Comparison of ENCODE assay signal across 8 mouse cellular contexts in the genomic region with DNA sequence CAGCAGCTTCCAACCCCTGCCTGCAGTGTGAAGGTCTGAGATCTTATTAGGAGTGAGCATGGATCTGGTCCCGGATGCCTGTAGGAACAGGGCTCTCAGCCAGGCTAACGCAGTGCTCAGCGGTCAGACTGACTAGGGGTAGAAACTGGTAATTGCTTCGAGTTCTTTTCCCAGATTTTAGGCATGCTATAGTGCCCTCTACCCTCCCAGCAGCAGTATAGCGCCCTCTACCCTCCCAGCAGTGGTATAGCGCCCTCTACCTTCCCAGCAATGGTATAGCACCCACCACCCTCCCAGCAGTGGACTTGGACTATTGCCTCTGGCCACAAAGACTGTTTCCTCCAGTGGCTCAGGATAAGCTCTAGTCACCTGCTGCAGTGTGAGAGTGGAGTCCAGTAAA.
DNase-seq lines count a peak whose midpoint lies in the region; ATAC-seq lines count a peak whose summit lies in the region.
"Had no signal": no experiment of that assay in that cellular context is flagged by ENCODE, and none has a peak within 500 bp of the region (broad histone marks: within the 10 kb centered on the region; RNA-seq: fewer than 3 reads in every experiment).

No protein-coding gene starts in this region.

- DNase-seq in lung, postnatal 14 days: no peak
- peak; percentile 34 for DNase-seq in adipocyte (ENCODE audit: low spot score)
- peak; percentile 79 to 81 for DNase-seq in cerebellum, postnatal 10 days
- peak; percentile 2 to 4 for DNase-seq in natural killer cell, adult 2 months (ENCODE audit: low spot score in 2 of 2)
- DNase-seq in frontal cortex, postnatal 14 days (ENCODE audit: low spot score in 2 of 2): no peak
- DNase-seq in urinary bladder, postnatal 14 days (ENCODE audit: low spot score): no peak

- WGBS in lung, embryonic 15.5 days: 34% methylated on average over 6 of the region's 6 CpGs

- ATAC-seq in lung, embryonic 15.5 days (ENCODE audit: borderline replicate concordance, extremely low read depth, low FRiP score, low TSS enrichment): 0 out of 2 replicates have a peak, but pooled peaks have one; percentile 23

- no peaks in the 10 kb centered on the region for H3K9me3 ChIP-seq in lung, embryonic 15.5 days
- H3K9me3 ChIP-seq: heart, embryonic 15.5 days had no signal

- no peaks in the 10 kb centered on the region for H3K36me3 ChIP-seq in lung, embryonic 15.5 days
- H3K36me3 ChIP-seq: heart, embryonic 15.5 days had no signal

- H3K27me3 ChIP-seq in lung, embryonic 15.5 days: 0 out of 2 replicates have a peak, but pooled peaks cover 5% of the 10 kb centered on the region
- H3K27me3 ChIP-seq: heart, embryonic 15.5 days had no signal

- no peak overlapping the region for H3K4me3 ChIP-seq in lung, embryonic 15.5 days
- H3K4me3 ChIP-seq: heart, embryonic 15.5 days had no signal

- no peak overlapping the region for H3K4me2 ChIP-seq in lung, embryonic 15.5 days
- H3K4me2 ChIP-seq: heart, embryonic 15.5 days had no signal

- H3K27ac ChIP-seq in lung, embryonic 15.5 days: no peak overlapping the region
- H3K27ac ChIP-seq: heart, embryonic 15.5 days had no signal

- no peak overlapping the region for H3K9ac ChIP-seq in lung, embryonic 15.5 days
- H3K9ac ChIP-seq: heart, embryonic 15.5 days had no signal

- no peaks in the 10 kb centered on the region for H3K4me1 ChIP-seq in lung, embryonic 15.5 days
- H3K4me1 ChIP-seq: heart, embryonic 15.5 days had no signal

Comparison
In these comparisons a context has a peak if more than half of its experiments do, and no peak if none do; other contexts are left out.
1. DNase-seq: peak in adipocyte (single experiment), cerebellum, postnatal 10 days (2 of 2) and natural killer cell, adult 2 months (2 of 2); none in lung, postnatal 14 days (single experiment), frontal cortex, postnatal 14 days (0 of 2) and urinary bladder, postnatal 14 days (single experiment).